Mouse (Mus musculus) retina, embryonic 14.5 days (tissue): ENCODE results near the gene Zfyve27.
A peak's percentile ranks its signal among the peaks of the same experiment; 100 is the strongest.

ENCODE experiments used
- DNase-seq: peaks from one replicate; pipeline ENCODE4 v3.0.0-alpha.2; 2015; ENCODE audit warnings: low spot score

The Zfyve27 gene

DNA sequence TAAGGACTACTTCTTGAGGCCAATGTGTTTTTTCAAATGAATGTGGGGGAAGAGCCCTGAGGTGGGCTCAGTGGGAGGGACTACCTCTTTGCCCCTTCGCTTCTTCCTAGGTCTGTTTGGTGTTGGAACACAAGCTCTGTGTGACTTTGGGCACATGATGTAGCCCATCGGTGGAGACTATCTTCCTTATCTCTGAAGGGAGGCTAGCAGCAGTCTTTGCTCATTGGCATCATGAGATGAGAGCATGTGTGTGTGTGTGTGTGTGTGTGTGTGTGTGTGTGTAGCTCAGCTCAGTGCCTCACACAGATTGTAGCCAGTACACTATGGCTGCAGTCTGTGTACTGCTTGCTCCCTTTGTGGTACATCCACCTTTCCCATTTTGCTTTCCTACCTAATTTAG is 13.7 kb downstream of the Zfyve27 start:
- DNase-seq = no peak

DNA sequence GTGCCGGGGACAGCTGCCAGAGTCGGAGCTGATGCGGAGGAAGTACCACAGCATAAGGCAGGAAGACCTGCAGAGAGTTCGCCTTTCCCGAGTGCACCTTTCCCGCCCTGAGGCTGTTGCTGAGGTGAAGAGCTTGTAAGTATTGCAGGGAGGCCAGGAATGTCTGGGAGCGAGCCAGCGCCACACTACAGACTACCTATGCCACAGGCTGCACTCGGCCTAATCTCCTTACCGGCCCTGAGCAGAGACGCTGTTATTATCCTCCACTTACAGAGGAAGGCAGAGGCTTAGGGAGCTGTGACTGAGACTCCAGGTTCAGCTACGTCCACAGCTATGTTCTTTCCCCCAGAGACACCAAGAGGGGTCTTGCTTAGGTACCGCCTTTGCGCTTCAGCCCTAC is 15.6 kb downstream of the Zfyve27 start:
- no peak for DNase-seq

DNA sequence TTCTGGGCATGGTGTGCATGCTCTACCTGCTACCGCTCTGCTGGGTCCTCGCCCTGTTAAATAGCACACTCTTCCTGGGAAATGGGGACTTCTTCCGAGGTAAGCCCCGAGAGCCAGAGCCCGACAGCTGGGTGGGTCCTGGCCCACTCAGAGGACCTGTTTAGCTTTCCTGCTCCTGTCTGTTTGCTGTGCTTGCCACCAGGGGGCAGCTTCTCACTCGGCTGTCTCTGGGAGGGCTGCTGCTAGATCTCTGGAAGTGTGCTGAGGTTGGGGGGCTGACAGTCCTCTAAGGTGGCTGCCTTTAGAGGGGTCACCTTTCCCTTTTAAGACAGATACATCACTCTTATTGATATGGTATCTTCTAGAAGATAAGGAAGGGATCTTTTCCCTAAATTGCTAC is 18.9 kb downstream of the Zfyve27 start:
- peak; percentile 37 for DNase-seq

DNA sequence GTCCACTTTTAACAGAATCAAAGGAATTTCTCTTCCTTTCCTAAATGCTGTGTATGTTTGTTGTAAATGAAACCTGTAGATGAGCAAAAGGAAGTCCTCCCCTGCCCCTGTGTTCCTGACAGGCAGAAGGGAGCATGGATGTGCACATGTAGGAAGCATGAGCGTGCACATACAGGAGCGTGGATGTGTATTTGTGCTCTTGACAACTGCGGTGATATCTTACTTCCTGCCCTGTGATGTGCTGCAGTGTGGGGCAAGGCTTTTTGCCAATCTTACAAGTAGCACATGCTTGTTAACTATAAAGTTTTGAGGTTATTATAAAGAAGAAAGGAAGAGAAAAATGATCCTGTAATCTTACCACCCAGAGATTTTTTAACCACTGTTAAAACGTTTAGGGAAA is 26.0 kb downstream of the Zfyve27 start:
- DNase-seq = no peak

DNA sequence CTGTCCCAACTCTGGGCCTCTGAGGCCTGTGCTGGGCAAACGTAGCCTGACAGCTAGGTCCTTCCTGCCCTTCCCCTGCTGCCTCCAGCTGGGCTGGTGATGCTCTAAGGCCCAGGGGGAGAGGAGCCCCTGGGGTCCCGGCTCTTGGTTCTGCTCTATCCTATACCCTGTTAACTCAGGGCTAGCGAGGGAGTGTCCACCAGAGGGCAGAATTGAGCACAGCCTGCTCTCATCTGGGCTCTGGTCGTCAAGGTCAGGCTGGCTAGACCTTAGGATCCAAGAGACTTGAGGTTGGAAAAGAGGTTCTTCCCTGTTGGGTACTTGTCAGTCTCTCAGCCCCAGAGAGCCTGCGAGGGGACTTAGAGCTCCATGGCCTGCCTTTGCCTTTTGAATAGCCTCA is 26.7 kb downstream of the Zfyve27 start:
- peak; percentile 85 for DNase-seq

DNA sequence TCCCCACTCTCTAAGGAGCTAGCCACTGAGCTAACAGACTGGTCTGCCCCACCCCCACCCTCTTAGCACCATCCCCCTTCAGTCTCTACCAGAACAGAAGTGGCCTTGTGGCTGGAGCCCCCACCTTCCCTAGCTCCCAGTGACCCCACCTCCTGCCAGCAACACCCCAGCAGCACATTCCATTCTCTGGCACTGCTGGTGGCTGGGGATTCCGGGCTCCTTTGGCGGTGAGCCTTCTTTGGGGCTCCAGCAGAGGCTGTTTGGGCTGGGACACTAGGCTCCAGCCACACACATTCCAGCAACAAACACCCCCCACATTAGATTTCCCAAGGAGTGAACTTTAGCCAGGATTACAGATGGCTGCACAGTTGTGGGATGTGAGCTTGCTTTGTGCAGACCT is 29.6 kb downstream of the Zfyve27 start:
- DNase-seq = no peak

DNA sequence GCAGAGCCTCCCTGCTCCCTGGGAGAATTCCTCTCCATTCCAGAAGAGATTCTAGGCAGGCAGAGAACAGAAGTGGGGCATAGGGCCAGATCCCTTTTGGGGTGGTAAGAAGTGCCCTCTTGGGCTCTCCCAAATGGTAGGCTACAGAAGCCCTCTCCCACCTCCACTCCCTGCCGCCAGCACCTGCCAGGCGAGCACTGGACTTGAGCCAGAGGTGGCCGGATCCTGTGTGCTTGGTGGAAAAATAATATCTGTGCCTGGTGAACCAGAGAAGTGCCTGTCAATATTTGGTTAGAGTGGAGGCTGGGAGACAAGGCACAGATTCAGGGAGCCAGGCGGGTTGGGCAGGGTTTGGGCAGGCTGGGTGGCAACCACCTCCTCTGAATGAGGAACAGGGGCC is 32.6 kb downstream of the Zfyve27 start:
- no peak for DNase-seq

DNA sequence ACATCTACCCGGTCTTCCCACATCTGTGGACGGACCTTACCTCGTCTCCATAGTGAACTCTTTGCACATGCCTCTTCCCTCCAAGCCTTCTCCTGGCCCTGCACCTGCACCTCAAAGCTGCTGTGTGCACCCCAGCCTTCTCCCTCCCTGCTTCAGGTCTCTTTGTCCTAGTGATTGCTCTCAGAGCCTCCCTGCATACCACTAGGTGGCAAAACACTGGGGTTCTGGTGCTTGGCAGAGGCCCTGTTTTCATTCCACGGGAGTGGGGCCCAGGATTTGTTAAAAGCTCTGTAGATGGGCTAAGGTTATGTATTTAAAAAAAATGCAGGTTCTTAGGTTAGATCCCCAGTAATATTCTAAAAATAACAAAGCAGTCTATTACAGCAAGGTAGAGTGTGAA is 33.3 kb downstream of the Zfyve27 start:
- no peak for DNase-seq

DNA sequence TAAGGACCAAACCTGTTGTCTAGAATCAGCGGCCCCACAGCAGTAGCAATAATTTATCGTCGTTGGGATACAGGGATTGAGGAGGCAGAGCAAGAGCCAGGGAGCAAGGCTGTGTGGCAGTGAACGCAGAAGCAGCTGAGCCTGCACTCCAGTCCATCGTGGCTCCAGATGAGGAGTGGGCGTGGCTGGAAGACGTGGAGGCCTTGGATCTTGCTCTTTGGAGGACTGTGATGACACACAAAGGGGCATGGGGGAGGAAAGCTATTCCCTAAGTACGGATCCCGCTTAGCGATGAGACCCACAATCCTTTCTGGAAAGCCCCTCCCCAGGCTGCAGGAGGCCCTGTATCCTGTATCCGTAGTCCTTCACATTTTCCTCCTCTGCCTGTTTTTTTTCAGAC is 34.3 kb downstream of the Zfyve27 start:
- DNase-seq = peak; percentile 51

DNA sequence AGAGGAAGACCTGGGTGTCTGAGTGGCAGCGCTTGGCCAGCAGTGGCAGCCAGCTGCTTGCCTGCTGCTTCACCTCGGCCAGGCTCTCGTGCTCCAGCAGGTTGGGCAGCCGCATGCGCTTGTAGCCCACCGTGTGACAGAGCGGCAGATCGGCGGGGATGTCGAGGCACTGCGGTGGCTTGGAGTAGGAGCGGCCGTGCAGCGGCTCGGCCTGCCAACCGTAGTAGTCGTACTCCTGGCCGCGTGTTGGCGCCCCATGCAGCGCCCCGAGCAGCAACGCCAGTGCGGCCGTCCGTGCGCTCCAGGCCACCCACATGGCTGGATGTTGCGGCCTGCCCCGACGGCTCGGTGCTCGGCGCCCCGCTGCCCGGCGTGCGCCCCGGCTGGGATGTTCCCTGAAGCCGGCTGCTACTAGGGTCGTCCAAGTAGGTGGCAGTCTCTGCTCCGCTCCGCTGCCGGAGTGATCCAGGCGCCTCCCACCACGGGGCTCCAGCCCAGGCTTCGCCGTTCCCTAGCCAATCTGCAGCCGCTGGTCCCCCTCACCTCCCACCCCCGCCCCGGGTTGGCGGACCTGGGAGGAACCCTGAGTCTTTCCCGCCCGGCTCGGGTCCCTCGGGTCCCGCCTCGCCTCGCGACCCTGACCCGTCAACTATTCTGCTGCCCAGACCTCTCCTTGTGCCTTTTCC is 38.1 kb downstream of the Zfyve27 start, which contains the start of gene Sfrp5:
Gene Sfrp5 (minus strand): TSS at position 557 of the 686 bp plus-strand sequence.
- peak; percentile 20 for DNase-seq

DNA sequence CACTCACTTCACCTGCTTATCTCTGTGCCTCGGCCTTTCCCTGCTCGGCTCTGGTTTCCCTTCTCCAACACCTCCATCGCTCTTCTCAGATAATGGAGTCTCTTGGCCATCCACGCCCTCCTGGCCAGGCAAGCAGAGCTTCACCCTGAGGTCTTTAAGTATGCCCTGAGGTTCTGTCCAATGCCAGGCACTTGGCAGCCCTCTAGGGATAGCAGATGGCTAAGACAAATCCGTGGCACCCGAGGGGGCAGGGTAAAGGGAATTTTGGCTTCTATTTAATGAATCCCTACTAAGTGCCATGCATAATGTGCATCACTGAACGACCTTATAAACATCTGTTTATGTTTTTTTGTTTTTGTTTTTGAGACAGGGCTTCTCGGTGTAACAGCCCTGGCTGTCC is 38.7 kb downstream of the Zfyve27 start:
- DNase-seq = no peak

DNA sequence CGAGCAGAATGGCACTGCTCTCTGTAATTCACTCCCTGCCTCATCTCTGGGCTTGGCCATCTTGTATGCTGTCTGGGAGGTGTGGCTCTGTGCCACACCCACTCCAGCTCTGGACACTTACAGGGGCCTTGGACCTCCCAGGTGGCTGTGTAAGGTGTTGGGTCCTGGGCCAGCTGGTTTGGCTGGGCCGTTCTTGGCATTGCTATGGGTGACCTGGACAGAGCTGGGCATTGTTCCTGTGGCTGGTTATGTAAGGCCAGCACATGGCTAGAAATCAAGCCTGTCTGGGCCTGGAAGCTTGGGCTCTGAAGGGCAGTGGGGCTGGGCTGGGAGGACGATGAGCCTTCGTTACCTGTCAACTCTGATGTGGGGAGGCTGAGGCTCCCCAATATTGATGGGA is 40.6 kb downstream of the Zfyve27 start:
- DNase-seq = no peak

DNA sequence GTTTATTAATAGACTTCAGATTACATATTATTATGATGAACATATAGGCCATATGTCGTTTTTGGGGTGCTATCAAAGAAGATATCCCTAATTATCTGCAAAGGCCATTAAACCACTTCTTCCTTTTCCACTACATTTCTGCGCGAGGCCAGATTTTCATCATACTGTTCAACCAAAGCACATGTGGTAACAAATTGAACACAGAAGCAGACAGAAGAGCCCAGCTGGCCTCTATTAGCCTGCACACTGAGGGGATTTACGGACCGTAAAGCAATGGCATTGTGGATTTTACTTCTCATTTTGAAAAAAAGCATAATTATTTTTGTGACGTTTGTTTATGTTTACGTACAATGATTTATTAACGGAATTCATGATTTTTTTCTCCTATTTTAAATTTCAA is 41.5 kb downstream of the Zfyve27 start:
- DNase-seq = no peak

DNA sequence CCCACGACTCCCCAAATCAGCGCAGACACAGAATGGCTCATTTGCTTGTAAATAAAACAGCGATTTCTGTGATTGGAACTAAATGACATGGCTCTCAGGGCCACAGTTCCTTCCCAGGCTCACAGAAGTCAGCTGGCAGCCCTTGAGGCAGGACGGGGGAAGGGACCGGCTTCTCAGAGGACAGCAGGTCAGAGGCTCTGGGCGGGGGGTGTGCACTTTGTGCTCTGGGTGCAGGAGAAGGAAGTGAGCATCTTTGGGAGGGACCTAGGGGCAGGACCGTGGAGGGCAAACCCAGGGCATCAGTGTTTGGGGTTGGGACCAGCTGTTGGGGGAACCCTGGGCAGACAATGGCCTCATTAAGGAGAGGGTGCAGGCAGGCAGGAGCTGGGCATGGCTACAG is 45.7 kb downstream of the Zfyve27 start:
- DNase-seq = no peak

DNA sequence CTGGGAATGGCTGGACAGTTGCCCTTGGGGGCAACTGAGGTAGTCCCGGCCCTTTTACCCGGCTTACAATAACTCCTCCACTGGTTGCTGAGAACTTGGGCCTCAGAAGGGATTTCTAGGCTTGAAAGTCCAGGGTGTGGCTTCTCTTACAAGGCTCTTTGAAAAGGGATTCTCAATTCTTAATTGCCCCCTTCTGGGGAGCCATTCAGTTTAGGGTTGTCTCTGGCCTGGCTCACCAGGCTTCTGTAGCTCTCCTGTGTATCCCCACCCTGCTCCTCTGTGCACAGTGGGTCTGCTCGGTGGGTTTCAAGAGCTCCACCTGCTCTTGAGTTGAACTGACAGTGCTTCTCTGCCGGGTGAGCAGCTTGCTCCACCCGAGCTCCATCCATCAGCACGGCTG is 46.2 kb downstream of the Zfyve27 start:
- DNase-seq = no peak

DNA sequence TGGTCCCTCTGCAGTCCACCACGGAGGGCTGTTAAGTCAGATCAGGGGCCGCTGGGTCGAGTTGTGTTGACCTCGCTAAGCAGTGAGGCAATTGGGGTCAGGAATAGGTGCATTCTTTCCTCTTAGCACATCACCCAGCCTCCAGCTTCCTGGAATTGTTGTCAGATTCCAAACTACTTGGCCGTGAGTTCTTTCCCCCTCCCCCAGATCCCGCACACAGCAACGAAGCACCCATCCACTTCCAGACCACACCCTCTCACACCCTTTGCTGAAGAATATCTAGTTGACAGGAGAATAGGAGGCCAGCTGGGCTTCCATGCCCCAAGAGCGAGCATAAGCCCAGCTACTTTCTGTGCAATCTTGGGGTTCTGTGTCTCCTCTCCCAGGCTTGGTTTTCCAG is 48.2 kb downstream of the Zfyve27 start:
- DNase-seq = no peak

DNA sequence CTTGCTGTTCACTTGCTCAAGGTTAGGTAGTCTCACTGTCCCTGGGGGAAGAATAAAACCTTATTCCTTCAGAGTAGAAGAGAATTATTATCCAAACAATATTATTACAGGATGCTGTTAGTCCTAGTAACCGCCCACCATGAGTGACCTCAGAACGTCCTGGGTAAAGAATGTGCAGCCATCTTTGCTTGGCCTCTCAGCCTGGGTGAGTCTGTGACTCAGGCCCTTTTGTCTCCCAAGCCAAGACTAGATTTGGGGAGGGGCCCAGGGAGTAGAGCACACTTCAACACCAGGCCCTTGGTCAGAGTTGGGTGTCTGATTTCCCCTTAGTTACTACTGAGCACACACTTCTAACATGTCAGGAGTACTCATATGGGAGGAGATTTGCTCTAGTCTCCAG is 50.9 kb downstream of the Zfyve27 start:
- no peak for DNase-seq

DNA sequence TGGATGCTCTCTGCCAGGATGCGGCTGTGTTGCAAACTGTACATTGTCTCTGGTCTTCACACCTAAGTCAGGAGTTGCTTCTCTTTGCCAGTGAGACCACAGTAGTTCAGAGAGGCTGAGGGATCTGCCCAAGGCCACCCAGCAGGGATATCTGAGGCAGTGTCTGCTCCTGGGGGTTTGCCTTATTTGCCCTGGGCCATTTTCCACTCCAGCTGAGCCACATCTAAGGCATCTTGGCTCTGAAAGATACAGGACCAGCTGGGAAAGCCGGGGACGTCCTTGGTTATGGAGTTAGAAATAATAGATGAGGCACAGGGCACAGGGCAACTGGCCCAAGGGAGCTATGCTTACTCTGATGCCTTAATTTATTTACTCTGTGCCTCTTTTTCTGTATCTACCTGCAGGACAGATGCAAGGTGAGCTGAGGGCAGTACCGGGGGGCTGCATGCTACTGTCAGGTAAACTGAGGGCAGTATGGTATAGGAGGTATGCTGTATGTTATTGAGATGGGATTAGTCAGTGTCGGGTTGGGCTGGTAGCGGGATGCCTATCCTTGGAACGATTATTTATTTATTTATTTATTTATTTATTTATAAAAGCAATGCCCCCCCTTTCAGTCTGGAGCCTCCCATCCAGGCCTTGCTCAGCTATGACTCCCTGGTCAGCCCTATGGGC is 53.1 kb downstream of the Zfyve27 start:
- DNase-seq = no peak

DNA sequence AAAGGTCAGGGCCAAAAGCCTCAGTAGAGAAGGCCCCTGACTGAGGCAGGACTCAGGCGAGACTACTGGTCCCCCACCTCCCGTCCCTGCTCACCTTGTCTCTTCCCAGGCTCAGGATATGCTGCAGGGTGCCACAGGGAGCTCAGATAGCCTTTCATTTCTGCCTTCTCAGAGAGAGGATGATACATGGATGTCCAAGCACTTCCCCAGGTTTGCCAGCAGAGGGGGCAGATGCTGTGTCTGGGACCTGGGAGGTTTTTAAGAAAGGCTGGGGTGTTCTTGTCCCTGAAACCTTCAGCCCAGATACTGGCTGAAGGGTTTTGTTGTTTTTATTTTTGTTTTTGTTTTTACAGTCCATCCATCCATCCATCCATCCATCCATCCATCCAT is 53.6 kb downstream of the Zfyve27 start:
- DNase-seq = peak; percentile 65

DNA sequence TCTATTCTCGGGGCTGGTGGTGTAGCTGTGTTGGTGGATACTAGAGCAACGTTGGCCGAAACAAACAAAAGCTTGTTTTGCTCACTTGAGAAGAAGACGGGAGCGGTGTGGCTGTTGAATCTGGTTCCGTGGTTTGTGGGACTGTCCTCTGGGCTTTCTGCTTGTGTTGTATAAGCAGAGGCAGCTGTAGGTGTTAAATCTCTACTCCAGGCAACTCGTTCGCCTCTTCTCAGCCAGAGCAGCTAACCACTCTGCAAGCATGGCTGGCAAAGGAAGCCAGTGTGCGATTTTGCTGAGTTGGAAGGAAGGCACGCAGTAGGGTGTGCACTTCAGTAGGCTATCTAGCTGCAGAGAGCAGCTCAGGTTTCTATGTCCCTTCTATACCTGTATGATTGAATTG is 62.7 kb downstream of the Zfyve27 start:
- DNase-seq = no peak

DNA sequence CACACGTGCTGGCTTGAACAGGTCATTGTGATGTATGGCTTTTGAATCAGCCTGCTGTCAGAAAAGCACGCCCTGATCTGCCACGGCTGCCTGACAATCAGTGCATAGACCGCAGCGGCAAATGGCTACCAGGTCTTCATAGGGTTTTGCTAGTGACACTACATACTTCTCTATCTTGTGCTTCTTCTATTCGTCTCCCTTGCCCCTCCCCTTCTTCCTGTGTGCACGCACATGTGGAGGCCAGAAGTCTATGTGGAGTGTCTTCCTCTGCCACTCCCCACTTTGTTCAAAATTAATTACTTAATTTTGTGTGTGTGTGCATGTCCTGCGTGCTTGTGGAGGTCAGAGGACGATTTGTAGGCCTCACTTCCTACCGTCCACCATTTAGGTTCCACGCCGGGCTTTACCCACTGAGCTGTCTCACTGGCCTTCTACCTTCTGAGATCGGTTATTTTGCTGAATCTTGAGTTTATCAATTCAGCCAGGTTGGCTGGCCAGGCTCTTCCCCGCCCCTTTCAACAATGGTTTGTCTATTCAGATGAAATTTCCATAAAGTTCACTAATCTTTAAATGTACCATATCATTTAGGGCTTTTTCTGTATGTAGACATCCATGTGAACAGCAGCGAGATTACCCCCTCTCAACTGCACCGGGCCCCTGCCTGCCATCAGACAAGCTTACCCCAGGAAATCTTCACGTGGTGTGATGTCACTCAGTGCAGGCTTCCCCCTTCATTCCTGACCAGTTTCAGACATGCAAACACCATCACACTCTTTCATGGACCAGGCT is 65.9 kb downstream of the Zfyve27 start:
- DNase-seq = no peak

DNA sequence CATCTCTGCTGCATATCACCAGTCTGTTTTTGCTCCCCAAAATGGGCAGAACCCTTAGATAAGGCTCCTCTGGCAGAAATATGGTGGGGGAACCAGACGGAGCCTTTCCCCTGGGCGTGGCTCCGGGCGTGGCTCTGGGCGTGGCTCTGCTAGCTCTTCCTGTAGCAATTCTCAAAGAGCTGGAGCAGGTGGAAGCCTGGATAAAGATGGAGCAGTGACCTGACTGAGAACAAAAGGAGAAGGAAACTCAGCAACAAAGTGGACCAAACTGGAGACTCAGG is 66.5 kb downstream of the Zfyve27 start:
- no peak for DNase-seq

DNA sequence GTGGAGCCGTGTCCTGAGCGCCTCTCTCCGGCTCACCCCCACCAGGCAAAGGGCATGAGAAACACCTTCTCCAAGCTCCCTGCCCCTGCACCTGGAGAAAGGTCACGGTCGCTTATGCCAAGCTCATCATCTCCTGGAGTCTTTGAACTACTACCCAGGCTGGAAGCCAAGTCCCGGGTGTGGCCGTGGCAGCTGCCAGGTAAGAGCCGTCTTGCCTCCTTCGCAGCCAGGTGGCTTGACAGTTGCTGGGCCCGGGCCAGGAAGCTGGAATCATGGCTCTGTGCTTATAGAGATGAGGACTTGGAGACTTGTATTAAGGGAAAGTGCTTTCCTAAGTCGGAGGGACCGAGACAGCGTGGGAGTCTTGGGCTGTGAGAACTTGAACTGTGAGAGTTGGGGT is 67.2 kb downstream of the Zfyve27 start:
- DNase-seq = no peak
